Mouse (Mus musculus): ENCODE results near the gene Dctn3.

- TF ChIP-seq CTCF (IDR thresholded peaks at IDR 0.05; ENCODE audit: control insufficient read depth, insufficient read depth, insufficient replicate concordance, low read depth, low read length): no peak
- no peak for TF ChIP-seq POLR2A (IDR thresholded peaks at IDR 0.05; ENCODE audit: control insufficient read depth, low read depth, low read length)
Observed at GRCm38 (mm10) chr4:41754797-41755337, 31.9 kb upstream of the Dctn3 start, which contains the start of gene Galt.

Measured in testis, adult 2 months (tissue).